Mouse (Mus musculus) gastrocnemius, postnatal 36 days (tissue): ENCODE data around the gene Relch. TPM values are rescaled to one million over a fixed set of nuclear protein-coding genes. Genes with fewer than 3 reads are reported as not detected.
"Not testable (repeated sequence)": the region's sequence is repeated elsewhere in the genome, so short reads cannot be mapped to it uniquely, and the experiment has no call there.

ENCODE experiments used
- DNase-seq, 2 experiments: peaks; one replicate each; pipeline ENCODE4 v3.0.0; 2022
- intact Hi-C: fragments of 180-260 bp; cut with DNase I; formaldehyde crosslinking; loops from one replicate; pipeline ENCODE4 v1.15.1; 2025
- long read RNA-seq, 2 experiments: library from polyadenylated mRNA; stranded (forward); transcript quantifications; one replicate each; pipeline ENCODE4 v2.0.0; 2021
- total RNA-seq, 2 experiments: library from RNA; stranded (reverse); gene quantifications; 2 replicates each; pipeline ENCODE4 v1.2.3; 2021

Gene Relch
- total RNA-seq = 1 to 10 TPM; 8.1 to 8.5 TPM
- long read RNA-seq, experiment 1, full-length matches to known transcripts = 1 of 1 reads
- long read RNA-seq, experiment 1, partial matches to known transcripts = 0 of 1 reads
- long read RNA-seq, experiment 1, other reads (novel, unspliced or antisense) = 0 of 1 reads
- long read RNA-seq, experiment 2, partial matches to known transcripts = 0 of 2 reads
- long read RNA-seq, experiment 2, other reads (novel, unspliced or antisense) = 2 of 2 reads

DNA sequence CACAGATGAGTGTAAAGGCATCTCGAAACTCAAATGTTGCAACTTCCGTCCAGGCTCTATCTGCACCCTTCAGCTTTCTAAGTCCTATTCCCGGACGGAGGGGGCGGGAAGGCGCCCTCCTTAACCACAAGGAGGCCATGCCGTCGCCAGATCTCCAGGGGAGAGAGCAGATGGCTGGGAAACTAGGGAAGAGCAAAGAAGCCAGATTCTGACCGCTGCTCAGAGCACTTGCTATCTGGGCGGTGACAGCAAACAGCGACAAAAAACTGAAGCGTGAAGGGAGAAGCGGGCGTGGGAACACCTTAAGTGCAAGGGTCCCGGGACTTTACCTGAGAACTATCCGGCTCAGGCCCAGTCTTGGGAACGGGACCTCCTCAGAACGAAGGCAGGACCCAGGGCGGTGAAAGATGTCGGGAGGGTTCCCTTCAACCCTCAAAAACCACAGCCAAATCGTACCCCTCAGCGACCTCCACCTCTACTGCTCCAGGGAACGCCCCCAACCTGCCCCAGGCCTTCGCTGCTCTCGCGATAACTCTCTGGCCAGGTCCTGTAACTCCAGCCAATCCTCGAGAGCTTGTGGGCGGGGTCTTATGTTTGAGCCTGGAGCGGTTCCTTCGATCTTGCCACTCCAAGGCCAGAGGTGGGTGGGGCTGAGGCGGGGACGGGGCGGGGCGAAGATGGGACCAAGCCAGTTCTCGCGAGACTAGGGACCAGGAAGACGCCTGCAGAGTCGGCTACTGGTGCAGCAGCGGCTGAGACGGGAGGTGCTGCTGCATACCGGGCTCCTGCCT is at the start of gene Relch, which contains the start of gene Pign:
TSS of gene Relch (plus strand) at position 691 of the 791 bp plus-strand sequence.
TSS of gene Pign (minus strand) at position 507 of the 791 bp plus-strand sequence.
- intact Hi-C loops = loop anchor here (5.0 to 10.0 kb wide), 2 partner anchors 44 to 331 kb away; partner anchors contain the start of gene Zcchc2
- peak; percentile 89 to 97 for DNase-seq

DNA sequence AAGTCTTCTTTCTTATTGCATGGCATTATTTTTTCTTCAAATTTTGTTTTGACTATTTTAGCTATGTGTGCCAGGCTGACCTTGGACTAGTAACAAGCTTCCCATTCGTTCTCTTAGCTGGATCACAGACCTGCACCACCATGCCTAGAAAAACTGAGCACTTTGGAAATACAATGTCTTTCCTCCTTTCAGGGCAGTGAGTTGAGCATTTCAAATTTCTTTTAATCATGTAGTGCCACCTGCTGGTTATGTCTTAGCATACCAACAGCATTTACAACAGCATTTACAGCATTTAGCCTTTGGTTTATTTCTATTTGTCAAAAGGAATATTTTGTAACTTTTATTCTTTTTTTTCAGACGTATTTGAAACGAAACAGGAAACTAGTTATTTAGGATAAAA is 33.2 kb upstream of the Relch start:
- DNase-seq = no peak

DNA sequence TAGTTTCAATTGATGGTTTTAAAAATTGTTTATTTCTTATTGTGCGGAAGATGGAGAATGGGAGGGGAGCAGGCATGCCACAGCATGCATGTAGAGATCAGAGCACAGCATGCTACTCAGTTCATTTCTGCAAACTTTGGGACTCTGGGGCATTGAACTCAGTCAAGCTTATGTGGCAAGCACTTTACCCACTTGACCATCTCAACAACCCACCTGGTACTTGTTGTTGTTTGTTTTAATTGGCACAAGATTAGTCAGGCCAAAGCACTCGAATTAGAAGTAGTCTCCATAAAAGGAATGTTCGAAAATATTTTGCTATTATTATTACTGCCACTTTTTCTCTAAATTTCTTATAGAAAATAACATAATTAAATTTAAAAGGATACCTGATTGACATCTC is 19.6 kb upstream of the Relch start:
- intact Hi-C loops = no loop called here
- no peak for DNase-seq

More for the DNA sequence above, 33.2 kb upstream of the Relch start:
- intact Hi-C loops = loop anchor here (2.0 to 10.0 kb wide), 2 partner anchors 536 to 644 kb away; no protein-coding TSS in a partner anchor

DNA sequence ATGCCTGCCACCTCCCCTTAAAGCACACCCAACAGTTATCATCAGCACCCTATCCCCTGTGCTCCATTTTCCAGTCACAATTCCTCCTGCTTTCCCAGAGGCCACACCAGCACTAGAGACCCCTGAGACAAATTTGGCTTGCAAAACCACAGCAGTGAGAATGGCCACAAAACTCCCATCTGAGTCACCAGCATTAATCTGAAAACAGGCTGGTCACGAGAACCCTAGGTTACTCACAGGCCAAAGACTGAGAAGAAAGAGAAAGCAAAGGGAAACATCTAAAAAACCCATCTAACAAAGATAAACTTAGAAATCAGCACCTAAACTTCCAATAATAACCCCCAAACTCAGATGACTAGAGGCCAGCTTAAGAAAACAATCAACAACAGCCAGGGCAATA is 13.0 kb upstream of the Relch start:
- intact Hi-C loops = no loop called here
- no peak for DNase-seq

DNA sequence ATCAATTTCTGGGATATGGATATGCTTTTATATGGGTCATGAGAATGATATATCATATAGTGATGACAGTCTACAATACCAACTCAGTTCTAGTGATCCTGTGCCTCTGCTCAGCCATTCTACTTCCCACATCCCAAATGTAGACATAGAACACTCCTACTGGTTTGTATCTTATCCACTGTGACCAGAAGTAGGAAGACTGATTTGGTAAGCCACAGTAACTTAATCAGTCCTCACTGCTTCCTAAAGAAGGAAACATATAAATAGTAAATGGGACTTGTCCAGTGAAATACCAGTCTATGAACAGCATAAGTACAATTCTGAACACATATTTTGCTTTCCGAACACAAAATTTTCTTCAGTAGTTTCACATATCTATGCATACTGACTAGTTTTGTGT is 9.7 kb upstream of the Relch start:
- DNase-seq = no peak
- intact Hi-C loops = no loop called here

DNA sequence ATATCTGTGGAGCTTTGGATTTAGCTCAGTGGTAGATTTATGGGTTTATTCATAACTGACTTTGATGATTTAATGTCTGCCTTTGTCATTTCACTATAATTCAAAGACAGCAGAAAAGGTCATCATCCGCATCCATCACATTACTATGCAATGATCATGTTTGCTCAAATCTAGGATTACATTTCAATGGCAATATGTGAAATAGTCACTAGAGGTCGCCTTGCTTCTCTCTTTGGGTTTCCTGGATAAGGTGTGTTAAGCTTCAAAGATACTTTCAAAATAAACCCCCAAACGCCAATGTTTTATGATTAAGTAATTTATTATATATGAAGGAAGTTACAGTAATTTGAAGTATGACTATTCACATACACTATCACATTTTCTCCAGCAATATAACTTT is 3.6 kb upstream of the Relch start:
- no peak for DNase-seq
- intact Hi-C loops = loop anchor here (5.0 to 10.0 kb wide), 2 partner anchors 47 to 335 kb away; partner anchors contain the start of gene Zcchc2

DNA sequence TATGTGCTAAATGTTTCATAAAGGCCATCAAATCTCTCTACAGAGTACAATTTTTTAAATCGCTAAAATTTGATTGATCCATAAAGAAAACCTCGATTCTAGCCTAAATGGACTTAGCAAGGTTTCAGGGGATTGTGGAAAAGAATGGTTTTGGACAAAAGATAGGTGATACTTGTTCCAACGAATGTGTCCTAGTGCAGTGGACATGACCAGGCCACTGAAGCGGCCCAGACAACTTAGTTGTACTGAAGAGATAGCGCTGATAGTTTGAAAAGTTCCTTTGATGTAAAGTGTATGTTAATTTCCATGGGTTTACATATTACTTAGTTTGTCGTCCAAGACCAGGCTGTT is 866 bp upstream of the Relch start:
- intact Hi-C loops = loop anchor here (5.0 to 10.0 kb wide), 2 partner anchors 45 to 332 kb away; partner anchors contain the start of gene Zcchc2

DNA sequence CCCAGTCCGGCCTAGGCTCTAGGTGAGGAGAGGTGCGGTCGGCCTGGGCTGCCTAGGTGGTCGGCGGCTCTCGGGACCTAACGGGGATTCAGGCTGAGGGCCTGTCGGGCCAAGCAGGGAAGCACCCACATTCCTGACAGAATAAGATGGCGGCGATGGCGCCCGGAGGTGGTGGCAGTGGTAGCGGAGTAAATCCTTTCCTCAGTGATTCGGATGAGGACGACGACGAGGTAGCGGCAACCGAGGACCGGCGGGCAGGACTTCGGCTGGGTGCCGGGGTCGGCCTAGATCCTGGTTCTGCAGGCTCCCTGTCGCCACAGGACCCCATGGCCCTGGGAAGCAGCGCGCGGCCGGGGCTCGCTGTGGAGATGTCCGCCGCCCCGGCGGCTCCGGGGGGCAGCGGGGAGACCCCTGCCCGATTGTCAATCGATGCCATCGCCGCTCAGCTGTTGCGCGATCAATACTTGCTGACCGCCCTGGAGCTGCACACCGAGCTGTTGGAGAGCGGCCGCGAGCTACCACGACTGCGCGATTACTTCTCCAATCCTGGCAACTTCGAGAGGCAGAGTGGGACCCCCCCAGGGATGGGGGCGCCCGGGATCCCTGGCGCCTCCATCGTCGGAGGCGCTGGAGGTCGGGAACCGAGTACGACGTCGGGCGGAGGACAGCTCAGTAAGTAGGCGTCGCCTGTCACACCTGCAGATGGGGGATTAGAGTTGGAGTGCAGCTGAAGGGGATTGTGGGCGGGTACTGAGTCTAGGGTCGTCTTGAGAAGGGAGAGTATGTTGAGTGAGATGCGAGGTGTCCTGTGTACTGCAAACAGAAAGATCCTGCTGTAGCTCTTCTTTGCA is 526 bp downstream of the Relch start:
- intact Hi-C loops = loop anchor here (5.0 to 10.0 kb wide), 2 partner anchors 43 to 331 kb away; partner anchors contain the start of gene Zcchc2
- no peak for DNase-seq

More for the DNA sequence above, 866 bp upstream of the Relch start:
- DNase-seq = no peak

DNA sequence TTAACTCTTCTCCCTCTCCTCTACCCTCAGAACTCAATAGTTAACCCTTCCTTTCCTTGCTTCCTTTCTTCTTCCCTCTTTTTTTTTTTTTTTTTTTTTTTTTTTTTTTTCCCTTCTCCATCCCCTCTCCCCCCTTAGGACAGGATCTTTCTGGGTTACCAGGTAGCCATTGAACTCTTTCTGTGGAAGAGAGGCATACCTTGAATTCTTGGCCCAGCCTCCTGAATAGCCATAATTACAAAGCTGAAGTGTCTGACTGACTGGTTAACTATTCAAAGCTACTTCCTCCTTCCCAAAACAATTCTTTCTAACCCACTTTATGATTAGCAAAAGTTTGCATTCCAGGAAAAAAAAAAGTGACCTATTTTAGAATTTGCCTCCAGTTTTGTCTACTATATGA is 6.0 kb downstream of the Relch start:
- intact Hi-C loops = loop anchor here (10.0 kb wide), 1 partner anchor 325 kb away; the partner anchor contains the start of gene Zcchc2
- no peak for DNase-seq

DNA sequence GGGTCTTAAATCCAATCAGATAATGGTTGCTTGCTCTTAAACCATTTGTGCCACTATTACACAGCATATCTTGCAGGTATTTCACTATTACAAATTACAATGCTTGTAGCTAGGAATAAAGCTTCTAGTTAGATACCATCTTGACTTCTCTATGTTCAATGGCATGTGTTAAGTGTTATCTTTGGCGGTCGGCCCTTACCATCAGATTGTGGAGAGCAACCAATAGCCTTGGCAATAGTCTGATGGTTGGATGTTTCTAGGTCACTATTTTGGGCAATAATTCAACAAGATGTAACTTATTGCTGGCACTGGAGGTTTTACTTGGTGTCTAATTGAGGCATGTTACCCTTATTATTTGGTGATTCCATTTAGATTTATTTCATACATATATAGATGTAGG is 11.1 kb downstream of the Relch start:
- DNase-seq = no peak
- intact Hi-C loops = no loop called here

DNA sequence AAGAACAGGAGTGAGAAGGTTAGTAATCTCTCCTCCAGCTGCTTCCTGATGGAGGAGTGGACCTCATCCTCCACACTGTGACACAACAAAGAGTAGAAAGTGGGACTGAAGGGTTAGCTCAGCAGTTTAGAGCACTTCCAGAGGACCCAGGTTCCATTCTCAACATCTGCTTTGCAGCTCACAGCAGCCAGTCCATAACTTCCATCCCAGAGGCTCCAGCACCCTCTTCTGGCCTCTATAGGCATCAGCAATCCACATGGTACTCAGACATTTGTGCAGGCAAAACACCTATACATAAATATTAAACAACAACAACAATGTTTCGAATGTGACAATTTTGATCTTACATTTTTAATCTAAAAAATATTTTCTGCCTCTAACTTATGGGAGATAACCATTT is 16.9 kb downstream of the Relch start:
- no peak for DNase-seq
- intact Hi-C loops = no loop called here

DNA sequence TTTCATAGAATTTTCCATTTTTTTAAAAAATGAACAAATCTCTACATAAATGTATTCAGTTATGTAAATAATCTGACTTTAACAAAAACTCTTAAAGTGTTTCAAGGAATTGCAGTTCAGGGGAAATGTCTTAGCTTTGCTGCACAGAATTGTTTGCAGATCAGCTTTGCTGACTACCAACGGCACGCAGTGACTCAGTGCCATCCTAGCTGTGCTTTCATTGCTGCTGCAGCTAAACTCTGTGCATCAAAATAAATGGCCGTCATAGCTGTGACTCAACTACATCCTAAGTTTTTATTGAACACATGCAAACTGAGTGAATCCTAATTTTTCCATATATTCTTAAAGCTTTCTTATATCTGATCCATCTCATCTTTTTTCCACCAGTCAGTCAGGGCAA is 21.8 kb downstream of the Relch start:
- DNase-seq = no peak
- intact Hi-C loops = no loop called here

DNA sequence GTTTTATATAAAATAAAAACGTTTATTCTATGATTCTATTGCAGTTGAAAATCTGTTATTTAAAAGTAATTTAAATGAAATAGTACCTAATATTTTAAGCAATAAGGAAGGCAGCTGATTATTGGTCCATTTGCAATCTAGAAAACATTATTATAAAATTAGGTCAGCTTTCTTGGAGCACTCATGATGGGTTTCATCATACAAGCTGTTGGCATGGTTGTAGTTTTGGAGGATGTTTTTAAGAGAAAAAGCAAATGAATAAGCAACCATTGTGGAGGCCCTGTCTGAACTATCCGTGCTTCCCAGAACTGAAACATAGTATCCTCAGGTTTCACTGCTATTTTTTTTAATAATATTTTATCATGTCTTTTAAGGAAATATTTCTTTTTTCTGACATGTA is 31.9 kb downstream of the Relch start:
- DNase-seq = no peak

DNA sequence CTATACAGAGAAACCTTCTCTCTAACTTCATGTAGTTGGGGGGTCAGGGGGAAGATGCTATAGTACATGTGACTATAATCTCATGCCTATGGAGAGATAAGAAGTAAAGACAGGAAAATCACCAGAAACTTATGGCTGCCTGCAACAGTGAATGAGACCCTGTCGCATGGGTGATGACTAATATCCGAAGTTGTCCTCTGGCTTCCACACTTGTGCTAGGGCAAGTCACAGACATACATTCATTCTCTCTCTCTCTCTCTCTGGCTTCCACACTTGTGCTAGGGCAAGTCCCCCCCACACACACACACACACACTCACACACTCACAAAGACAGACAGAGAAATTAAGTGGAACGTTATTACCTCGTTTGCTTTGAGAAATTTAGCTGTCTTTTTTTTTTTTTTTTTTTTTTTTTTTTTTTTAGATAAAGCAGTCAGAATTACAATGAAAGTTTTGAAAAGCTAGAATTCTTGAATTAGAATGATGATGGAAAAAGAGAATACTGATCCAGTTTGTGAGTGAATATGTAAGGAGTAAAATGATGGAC is 37.4 kb downstream of the Relch start:
- no peak for DNase-seq

More for the DNA sequence above, 31.9 kb downstream of the Relch start:
- intact Hi-C loops = no loop called here

DNA sequence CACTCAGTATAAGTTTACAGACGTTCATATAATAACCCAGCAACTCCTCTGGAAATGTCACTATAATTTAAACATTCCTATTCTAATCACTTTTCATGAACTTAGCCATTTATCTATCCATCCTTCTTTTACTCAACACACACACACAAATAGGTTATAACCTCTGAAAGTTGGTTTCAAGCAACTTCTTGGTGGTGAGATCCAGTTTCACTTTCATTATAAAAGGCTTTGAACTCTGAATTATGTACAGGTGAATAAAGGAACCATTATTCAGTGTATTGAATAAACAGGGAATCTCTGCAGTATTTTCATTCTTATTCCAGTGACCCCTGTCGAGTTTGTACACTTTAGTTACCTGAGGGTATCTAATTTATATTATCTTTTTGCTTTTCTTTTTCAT is 45.8 kb downstream of the Relch start:
- intact Hi-C loops = loop anchor here (5.0 kb wide), 1 partner anchor 47 kb away; the partner anchor contains the start of genes Pign and Relch
- DNase-seq = no peak

More for the DNA sequence above, 37.4 kb downstream of the Relch start:
- intact Hi-C loops = no loop called here

DNA sequence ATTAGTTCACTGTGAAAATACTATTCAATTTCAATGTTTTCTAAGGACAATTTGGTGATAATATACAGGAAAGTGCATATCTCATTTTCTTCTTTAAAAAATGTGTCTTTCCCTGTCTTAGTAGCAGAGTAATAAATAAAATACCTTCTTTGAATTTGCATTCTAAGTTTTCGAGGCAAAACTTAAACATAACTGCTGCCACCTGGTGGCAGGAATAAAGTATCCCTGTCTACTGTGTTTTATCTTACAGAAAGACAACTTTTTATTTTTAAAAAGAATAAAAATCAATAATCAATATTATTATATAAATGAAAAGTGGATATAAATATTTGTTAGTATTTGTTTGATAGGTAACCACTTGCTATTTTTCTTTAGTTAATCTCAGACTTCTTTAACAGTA is 47.6 kb downstream of the Relch start:
- intact Hi-C loops = no loop called here
- no peak for DNase-seq

DNA sequence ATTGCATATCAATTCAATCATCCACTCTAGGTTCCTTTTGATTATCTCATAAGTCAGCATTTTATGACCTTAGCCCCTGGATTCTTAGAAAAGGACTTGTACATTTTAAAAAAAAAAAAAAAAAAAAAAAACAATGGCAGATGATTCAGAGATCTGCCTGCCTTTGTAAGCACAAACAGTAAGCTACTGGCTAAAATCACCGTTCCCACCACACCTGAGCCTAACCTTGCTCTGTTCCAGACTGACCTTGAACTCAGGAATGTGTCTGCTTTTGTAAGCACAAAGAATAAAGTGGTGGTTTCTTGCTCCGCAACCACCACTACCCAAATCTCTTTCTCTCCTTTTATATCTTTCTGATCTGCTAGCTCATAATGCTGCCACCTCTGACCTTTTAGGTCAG is 49.2 kb downstream of the Relch start:
- no peak for DNase-seq
- intact Hi-C loops = no loop called here

DNA sequence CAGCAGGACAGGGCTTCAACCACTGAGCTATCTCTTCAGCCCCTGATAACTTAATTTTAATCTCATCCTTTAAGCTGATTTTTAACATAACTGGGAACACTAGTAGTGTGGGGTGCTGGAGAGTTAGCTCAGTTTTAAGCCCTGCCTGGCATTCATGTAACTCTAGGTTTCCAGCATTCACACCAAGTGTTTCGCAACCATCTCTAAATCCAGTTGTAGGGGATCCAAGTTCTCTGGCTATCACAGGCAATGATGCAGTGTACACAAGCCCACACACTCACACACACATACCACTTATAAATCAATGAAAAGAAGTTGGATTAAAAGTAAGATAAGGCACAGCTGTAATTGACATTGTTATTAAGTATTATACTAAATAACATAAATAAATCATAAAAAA is 54.7 kb downstream of the Relch start:
- DNase-seq = no peak
- intact Hi-C loops = no loop called here

DNA sequence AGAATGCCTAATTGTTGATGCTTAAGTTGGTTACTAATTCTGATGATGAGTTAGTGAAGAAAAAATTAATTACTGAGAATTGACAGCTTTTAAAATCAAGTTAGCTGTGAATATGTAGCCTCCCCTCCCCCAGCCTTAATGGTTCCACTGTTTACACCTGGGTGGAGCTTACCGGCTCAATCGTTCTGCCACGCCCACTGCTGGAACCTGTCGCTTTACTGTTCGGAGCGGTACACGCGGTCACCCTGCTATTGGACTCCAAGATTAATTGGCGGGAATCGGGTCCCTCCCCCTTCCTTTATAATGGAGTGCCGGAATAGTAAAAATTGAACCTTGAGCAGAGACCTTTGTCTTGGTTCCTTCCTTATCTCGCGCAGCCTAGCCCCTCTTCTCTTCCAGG is 65.6 kb downstream of the Relch start:
- DNase-seq, intact Hi-C loops: not testable (repeated sequence)

DNA sequence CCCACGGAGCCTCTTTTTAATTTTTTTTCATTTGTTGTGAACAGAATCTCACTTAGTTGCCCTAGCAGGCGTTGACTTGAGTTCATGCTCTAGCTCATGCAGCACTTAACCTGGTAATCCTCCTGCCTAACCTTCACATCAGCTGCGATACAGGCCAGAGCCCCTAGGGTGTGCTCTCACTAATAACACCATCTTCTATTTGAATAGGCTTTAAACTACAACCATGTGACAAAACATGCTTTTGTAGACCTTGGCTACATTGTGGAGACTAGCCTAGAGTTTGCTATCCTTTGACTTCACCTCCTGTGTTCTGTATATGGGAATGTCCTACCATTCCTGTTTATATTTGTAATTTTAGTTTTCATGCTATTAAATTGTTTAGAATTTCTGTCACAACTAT is 71.7 kb downstream of the Relch start:
- intact Hi-C loops = no loop called here
- DNase-seq = no peak
